Mouse (Mus musculus) CD4-positive, CD25-positive, alpha-beta regulatory T cell, adult 4 months (primary cell): ENCODE data around the gene Cadm3. TPM values are rescaled to one million over a fixed set of nuclear protein-coding genes. Genes with fewer than 3 reads are reported as not detected.

Experiments
- ATAC-seq: one replicate; pipeline ENCODE4 v1.8.0; 2017
- polyA plus RNA-seq, 2 experiments: library from polyadenylated mRNA; unstranded; fragments of 100-300 nt; shearing (Covaris generic); gene quantifications; one replicate each; pipeline ENCODE4 v1.2.1; 2017

The Cadm3 gene
- polyA plus RNA-seq, 2 experiments from 2014 or later: not detected

DNA sequence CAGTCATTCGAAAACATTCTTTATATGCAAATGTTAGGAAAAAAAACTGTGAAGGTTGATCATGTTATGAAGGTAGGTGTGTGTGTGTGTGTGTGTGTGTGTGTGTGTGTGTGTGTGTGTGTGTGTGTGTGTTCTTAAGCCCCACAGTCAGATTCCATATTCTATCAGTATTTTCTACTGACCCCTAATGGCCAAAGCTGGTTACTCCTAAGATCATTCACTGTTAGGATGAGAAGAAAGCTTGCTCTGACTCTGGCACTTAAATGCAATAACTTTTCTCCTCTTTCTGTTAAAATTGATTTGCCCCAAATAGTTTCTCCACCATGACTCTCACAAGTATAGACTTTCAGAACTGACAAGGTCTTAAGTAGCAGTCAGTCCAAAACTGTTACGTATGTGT, 10.8 kb downstream of the Cadm3 start:
- no peak for ATAC-seq

DNA sequence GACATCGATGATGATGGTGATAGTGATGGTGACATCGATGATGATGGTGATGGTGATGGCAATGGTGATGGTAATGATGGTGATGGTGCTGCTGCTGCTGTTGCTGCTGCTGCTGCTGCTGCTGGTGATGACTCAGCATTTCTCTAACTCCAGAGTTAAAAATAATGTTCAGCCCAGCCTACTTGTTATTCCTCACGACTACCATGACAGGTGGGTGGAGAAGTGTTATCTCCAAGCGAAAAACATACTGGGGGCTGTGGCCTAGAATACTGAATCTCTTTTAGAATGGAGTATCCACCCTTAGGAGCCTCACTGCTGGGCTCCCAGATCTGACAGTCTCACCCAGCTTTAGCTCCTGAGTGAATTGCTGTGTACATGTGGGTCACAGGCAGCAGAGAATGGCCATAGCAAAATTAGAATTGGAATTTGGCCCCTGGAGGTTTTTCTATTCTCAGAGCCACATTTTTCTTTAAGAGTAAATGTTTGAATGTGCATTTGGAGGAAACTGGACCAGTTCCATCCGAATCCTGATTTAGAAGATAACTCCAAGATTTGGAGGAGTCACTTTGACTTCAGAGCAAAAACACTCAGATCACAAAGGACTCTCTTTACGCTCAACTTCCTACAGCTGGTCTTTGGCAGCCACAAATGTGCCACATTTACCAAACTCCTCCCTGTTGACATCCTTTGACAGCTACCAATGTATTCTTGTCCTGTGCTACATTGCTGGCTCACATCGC, 12.2 kb downstream of the Cadm3 start:
- ATAC-seq: no peak

DNA sequence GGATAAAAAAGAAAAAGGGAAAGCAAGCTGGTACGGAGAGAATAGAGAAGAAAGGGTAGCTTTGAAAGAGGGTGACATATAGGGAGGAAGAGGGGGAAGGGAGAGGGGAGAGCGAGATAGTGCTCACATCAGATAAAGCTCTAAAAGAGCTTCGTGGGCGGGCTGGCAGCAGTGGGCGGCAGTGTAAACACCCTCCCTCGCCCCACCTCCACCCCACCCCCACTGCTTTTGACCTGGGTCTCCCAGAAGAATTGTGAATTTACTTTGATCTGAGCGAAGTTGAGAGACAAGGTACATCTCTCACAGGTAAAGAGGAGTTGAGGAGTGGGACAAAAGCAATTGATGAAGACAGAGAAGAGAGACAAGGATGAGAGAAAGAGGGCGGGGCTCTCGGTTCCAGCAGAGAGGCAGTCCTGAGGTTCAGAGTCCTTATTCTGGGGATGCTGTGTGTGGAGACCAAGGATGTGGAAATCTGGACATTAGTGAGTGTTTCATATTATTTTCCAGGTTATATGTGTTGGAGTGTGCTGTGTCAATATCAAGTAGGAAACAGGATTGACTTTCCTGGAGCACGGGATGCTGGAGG, 17.0 kb downstream of the Cadm3 start, which contains the start of gene Aim2:
Gene Aim2 (plus strand): TSS at position 508 of the 586 bp plus-strand sequence.
- no peak for ATAC-seq

DNA sequence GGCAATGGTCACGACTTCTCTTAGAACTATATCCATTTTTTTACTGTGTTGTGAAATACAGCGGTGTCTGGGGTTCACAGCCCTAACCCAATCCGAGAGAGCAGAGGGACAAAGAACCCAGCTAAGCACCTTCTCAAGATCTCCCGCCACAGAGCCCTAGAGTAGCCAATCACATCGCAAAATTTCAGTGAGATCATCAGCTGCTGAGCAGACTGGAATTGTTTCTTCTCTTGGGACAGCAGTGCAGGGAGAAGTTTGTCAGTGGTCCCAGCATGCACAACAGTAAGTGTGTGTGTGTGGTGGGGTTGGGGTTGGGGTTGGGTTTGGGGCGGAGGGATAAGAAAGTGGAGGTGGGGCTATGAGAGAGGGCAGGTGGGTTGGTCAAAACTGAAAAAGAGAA, 17.5 kb downstream of the Cadm3 start:
- no peak for ATAC-seq

DNA sequence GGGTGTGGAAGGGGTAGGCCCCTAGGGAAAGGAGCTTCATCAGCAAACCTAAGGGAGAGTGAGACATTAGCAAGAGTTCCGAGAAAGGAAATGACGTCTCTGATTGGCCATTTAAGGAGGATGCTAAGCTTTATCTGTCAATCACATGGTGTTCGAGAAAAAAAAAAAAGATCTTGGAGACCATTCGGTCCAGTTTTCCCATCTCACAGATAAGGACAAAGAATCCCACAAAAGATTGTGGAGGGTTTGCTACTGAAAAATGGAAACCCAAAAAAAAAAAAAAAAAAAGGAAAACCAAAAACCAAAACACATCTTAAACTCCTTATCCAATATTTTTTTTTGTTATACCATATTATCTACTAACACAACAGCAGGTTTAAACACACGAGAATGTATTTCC, 18.3 kb downstream of the Cadm3 start:
- ATAC-seq: no peak

DNA sequence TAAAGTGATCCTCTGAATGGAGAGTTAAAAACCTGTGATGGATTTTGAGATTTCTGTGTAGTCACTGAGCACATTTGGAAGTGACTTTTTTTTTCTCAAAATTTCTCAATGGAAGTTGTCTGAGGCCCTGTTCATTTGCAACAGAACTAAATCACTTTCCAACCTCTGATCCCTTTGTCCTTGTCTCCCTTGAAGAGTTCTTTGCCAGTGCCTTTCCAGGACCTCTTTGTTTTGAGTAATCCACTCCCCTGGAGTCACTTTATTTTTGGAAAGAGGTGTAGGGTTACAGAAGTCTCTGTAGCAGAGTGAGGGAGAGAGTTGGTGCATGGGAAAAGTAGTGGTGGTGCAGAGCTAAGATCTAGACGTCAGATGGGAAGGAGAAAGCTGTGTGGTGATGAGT, 19.0 kb downstream of the Cadm3 start:
- no peak for ATAC-seq

DNA sequence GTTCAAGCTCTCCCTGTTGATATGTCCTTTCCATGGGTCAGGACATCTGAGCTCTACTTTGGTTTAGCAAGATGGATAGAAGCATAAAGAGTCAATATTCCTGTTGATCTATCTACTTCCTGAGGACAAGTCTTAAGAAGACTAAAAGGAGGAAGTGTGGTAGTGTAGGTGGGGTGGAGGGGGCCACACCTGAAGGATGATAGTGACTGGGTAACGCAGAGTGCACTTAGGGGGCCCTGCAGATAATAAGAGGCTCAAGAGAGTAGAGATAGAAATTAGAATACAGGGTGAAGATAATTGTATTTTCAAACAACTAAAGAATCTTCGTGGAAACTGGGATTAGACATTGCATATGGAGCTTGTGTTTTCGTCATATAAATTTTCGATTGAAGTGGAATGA, 22.4 kb downstream of the Cadm3 start:
- ATAC-seq: no peak

DNA sequence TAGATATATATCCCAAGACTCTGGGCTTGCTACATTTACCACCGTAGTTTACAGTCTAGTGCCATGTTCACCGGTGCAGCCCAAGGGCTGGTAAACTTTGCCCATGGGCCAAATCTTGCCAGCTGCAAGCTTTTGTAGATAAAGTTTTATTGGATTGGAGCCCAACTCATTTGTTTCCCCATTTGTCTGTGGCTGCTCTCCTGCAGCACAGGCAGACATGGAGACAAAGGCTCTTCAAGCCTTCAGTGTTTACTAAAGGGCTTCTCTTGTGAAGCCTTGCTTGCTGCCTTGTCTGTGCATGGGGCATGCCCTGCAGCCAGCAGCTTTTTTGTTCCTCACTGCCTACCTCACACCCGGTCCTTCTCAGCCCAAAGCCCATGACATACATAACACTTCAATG, 23.6 kb downstream of the Cadm3 start:
- no peak for ATAC-seq

DNA sequence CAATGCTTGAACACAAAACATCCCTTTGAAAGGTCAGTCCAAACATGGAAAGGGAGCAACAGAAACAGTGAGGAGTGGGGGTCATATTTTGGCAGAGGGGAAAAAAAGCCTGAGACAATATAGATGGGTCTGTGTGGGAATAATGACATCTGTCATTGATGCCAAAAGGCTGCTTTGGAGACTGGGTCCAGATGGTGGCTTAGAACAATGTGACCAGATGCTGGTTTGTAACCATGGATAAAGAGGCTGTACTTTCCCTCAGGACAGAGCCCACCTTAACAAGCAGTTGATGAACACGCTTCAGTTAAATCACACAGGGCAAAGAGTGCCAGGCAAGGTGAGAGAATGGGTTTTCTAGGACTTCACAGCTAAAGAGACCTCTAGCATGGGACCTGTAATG, 25.1 kb downstream of the Cadm3 start:
- no peak for ATAC-seq

DNA sequence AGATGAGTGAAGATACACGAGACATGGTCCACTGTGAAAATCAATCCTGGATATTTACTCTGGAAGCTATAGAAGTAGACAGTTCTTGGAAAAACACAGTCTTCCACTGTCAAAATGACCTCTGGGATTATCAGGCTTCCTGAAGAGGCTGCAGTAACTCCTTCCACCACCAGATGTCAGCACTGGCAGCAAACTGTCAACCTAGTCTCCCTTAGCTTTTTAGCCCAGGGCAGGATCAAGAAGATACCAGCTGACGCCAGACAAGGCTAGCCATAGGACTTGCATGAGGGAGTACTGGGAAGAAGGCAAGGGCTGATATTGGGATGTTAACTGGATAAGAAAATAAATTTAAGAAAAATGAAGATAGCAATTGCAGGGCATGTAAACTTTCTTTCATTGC, 28.0 kb downstream of the Cadm3 start:
- ATAC-seq: peak; percentile 63

DNA sequence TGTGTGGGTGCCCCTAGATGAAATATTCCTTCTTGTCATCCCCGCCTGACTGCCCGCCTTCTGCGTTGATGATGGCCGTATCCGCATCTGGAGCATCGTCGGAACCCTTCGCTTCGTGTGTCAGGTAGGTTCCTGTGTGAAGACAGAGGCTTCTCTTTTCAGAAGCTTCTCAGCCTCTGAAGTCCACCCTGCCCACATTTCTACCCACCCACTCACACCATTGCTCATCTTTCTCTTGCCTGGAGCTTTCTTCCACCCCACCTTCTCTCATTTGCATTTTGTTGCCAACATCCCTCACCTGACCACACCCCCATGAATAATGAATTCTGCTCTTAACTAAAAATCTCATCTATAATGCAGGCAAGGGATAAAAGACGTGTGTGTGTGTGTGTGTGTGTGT, 30.5 kb downstream of the Cadm3 start:
- ATAC-seq: no peak

DNA sequence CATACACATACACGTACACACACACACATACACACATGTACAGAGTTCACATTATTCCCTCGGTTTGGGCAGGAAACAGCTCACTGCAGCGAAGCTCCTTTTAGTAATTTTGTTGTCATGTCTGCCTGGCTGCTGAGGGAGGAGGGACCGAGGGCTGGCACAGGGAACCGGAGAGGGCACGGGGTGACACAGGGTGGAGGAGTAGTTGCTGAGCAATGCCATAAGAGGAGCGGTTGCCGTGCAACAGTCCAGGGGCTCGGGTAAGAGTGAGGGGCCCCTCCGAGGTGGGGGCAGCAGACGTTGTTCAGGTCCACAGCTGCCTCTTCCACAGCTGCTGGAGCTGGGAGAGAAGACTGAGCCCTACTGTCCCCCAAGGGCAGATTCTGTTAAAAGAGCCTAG, 31.6 kb downstream of the Cadm3 start:
- ATAC-seq: no peak

DNA sequence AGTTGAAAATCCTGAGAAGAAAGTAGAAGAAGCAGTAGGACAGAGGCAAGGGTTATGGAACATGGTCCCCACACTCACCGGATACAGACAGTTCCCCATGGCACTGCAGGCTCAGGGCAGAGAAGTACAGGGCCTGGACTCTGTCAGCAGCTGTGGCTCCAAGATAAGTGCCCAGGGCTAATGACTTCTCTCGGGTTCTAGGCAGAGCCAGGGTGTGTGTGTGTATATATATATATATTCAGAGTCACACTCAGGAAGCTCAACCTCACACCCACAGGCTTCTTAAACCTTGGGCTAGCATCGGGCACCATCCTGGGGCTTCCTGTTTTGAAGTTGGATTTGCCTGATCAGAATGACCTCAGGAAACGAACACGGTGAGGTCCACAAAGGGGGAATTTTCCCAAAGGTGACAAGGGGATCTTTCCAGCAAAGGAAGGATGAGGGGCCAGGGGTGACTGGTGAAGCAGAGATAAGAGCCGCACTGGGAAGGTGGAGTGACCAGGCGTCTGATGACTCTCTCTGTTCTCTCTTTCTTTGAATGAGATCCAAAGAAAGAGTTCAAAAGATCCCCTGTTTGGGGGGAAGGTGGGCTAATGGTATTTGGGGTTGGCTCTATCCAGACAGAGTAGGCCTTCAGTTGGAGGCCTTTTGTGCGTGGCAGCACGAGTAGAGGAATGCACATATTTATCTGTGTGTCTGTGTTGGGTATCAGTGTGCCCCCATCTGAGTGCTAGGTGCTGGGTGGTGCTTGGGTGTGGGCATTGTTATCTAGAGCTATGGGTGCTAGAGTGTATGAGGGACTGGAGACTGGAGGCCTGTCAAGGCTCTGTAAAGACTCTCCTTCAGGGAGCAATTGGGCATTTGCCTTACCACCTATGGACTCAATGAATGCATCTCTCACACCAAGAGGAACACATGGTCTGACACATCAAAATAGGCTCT, 33.9 kb downstream of the Cadm3 start, which contains the start of gene Ackr1:
Gene Ackr1 (minus strand): TSS at position 439 of the 942 bp plus-strand sequence.
- no peak for ATAC-seq

DNA sequence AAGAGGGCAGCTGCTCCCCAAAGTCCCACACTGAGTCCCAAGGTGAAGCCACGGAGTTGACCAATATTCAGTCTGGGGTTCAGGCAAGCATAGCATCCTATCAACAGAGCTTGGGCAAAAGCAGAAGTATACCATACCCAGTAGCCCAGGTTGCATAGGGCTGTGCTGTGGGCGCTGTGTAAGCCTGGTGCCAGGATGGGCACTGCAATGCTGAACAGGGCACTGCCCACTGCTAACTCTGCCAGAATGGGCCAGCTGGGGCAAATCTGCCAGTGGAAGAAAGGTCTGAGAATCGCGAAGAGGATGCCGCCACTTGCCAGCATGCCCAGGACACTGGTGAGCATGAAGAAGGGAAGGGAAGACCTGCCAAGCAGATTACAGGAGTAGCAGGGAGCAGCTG, 35.1 kb downstream of the Cadm3 start:
- no peak for ATAC-seq

DNA sequence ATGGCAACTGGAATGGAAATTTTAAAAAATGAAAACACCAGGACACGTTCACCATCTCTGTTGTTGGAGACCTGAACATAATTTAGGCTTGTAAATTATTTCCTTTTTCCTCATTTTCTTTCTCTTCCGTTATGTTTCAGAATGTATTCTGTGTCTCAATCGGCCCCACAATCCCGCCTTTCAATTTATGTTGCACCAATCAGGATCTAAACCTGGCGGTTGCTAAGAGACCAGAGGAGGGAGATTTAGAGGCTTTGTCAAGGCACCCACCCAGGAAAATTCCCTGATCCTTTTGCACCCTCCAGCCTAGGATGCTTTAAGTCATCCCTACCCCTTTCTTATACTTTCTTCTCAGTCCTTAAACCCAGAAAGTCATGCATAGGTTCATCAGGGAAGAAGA, 37.8 kb downstream of the Cadm3 start:
- ATAC-seq: no peak

DNA sequence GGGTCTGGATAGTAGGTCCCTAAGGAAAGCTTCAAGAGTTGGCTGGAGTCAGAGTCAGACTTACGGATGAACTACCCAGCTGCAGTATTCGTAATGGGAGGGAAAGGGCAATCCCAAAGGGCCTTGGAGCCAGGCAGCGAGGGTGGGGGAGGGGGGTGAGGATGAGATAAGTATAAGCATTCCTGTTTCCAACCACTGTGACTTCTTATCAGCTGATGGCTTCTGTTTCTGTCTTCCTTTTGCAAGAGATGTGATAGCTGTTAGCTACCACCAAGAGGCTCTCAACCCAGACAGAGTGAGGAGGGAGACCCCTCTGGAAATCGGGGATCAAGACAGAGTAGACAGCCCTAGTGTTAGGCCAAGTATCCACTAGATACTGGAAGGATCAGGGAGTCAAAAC, 38.3 kb downstream of the Cadm3 start:
- ATAC-seq: no peak

DNA sequence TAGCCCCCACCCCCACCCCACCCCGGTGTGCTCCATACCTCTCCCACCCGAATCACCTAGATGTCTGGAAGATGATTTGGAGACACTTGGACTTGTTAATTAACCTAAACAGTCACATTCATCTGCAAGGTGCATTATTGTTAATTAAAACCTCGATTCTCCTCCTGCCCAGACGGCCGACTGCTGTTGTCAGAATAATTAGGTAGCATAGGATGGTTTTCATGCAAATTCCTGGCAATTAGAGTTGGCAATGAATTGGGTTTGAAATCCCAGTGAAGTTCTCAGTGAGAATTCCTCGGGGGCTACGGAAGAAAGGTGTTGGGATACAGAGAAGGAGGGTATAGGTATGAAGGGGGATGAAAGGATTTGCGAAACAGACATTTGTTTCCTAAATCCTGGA, 39.0 kb downstream of the Cadm3 start:
- no peak for ATAC-seq

DNA sequence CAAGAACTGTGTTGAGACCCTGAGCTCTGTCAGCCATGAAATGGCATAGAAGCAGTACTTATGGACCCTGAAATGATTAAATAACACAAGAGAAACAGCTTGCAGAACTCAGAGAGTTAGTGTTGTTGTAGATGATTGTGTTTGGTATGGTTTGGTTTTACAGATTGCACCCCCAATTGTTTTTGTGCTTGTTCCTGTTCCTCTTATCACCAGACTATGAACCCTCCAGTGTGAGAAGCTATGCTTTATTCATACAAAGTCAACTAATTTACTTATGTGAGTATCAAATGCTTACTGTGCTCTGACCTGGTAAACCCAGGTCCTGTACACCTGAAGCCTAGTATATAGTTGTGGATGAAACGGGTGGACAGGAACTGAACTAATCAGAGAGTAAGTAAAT, 40.9 kb downstream of the Cadm3 start:
- ATAC-seq: no peak

DNA sequence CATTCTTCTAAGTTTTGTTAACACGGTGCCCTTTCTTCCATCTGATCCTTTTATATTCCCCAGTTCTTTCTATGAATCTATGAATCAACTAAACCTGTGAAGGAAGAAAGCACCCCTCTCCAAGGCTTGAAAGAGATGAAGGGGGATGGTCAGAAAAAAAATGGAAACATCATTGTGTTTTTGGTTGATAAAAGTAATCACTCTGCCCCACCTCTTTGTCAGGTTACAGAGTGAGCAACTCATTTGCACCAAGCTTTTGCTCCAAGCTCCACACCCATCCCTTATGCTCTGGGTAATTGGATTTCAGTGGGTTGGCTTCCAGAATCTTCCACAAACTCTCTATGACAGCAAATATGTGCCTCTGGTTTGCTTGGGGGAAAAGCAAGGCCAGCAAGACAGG, 42.1 kb downstream of the Cadm3 start:
- no peak for ATAC-seq

DNA sequence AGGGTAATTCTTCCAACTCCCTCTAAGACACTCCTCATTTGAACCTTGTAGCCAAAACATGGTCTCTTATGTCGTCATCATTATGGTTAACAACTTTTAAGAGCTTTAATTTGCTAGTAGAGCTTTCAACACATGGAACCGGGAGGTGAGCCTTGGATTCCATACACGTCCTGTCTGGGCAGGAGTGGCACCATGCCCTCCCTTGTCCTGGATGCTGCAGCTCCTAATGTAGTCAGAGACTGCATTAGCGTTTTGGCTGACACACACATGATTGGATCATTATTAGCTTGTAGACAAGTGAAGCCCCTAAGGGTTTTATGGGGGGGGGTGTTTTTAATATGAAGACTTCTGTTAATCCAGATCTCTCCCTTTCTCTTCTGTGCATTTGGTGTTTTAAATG, 42.5 kb downstream of the Cadm3 start:
- ATAC-seq: no peak

DNA sequence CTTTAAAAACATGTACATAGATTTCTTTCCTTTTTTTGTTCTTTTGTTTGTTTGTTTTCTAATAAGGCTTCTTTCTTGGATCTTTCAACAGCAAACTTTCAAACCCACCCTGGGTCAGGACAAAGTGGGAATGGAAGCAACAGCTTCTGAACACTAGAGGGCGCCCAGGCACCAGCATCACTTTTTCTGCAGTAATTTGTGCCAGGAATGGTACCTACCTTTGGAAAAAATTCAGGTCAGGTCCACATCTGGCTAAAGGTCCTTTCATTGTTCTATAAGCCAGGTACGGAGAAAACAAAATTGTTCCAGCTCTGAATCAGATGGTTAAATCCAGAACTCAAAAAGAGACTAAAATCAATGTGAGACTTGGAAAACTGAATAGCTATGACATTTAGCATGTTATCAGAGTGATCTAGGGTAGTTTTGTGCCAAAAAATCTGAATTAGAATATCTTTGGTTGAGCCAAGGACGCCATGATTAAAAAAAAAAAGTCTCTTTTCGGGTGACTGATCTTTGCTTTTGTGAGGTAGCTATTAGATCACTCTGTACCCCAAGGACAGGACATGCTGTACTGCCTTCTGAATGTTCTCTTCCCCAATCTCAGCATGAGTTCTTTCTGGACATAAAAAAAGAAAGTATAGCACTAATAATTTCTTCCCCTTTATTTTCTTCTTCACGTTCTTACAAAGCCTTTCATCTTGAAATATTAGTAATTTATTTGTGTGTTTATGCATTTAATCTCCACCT, 43.5 kb downstream of the Cadm3 start:
- ATAC-seq: no peak

DNA sequence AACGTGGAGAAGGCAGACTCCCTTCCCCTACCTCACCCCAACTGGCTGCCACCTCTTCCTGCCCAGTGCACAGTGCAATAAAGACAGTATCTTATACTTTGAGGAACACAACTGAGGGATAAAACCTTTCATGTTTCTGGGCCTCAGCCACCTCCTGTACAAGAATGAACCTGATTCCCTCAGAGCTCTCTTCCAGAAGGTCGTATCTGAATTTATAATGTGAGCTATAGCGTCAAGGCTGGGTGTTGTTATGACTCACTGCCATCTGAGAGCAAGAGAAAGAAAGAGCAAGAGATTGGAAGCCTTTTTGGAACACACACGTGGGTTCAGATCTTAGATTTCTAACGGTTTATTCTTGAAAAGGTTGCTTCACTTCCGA, 45.3 kb downstream of the Cadm3 start:
- ATAC-seq: no peak
